Mouse (Mus musculus): ENCODE measurements around the gene Akr1c18.

Gene Akr1c18

GRCm38 (mm10) chr13:4101691-4102090 lies 48.8 kb downstream of the Akr1c18 start:
- no peak for DNase-seq

Data from cerebellum, adult 9-10 months (tissue).